Mouse (Mus musculus) cerebellum, postnatal 4 days (tissue): ENCODE data around the gene Cfdp1.

Experiments used
- DNase-seq, 2 experiments: peaks; one replicate each; pipeline ENCODE4 v3.0.0; 2022; ENCODE audit warnings: low spot score in 2 of 2, mixed read lengths in 1 of 2

The Cfdp1 gene

DNA sequence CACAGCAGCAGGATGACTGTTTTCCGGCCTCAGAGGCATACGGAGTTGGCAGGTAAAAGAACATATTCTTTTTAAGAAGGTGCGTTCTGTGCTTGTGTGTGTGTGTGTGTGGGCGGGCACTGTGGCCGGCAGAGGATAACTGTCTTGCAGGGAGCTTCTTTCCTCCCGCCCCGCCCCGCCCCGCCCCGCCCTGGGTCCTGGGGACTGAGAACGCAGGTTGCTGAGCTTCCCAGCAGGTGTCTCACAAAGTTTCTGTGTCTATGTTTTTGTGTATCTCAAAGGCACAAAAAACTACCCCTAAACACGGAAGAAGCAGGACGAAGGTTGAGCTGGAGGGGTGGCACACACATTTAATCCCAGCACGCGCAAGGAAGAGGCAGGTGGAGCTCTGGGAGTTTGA, 84.8 kb downstream of the Cfdp1 start:
- DNase-seq: no peak

- no peak for DNase-seq
Observed at GRCm38 (mm10) chr8:111768651-111769050, 85.4 kb downstream of the Cfdp1 start.

DNA sequence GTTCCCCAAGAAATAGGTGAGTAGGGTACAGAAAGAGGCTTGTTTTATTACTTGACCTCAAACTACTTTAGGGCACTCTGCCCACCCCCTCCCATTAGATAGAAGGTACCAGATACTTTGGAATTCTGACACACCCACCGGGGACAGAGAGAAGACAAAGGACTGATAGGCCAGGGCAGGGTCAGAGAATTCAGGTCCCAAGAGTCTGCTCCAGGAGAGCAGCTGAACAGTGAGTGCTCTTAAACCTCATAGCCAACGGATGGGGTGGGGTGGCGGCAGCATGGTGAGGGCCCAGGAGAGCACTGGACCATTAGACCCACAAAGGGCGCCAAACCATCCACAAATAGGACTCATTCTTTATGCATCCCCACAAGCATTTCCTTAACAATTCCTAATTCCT, 88.5 kb downstream of the Cfdp1 start:
- no peak for DNase-seq

DNA sequence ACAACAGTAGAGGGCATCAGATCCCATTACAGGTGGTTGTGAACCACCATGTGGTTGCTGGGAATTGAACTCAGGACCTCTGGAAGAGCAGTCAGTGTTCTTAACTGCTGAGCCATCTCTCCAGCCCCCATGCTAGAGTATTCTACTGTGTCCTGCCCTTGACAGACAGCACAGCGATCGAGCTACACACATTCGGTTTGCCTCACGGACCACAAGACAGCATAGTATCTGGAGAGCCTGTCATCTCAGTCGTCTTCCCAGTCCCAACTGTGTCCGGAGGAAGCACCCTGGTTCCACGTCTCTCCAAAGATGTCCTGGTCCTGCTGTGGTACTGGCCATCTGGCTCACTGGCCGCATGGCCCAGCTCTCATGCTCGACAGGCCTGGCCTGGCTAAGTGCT, 89.0 kb downstream of the Cfdp1 start:
- no peak for DNase-seq

- DNase-seq: no peak
Observed at GRCm38 (mm10) chr8:111760708-111761107, 93.4 kb downstream of the Cfdp1 start.

- DNase-seq: no peak
Observed at GRCm38 (mm10) chr8:111758817-111759216, 95.3 kb downstream of the Cfdp1 start.

DNA sequence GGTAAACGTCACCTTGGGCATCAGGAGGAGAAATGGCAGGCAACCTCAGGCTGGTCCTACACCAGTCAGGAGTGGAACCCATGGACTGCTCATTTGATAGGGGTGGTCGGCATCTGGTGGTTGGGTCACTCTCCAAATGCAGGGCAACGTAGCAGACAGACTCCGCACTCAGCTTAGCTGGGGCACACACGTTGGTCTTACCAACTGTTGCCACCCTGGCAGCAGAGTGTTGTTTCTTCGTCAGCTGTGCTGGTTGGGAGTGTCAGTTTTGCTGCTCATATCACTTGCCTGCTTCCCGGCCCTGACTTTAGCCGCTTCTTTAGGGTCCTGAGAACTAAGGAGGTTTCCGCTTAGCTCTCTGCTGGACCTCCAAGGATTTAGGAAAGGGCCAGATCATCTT, 96.5 kb downstream of the Cfdp1 start:
- no peak for DNase-seq

DNA sequence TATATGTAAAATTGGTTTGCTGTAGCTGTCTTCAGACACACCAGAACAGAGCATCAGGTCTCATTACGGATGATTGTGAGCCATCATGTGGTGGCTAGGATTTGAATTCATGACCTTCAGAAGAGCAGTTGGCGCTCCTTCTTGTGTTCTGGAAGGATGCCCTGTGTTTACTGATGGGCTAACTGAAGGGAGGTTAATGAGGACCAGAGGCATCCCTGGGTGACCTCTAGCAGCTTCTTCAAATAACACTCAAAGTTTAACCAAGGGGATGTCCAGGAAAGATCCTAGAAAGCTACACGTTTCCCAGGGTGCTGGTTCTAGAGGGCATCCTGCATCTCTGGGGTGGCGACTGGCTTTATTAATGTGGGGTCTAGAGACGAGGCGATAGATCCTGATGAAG, 99.4 kb downstream of the Cfdp1 start:
- DNase-seq: no peak

DNA sequence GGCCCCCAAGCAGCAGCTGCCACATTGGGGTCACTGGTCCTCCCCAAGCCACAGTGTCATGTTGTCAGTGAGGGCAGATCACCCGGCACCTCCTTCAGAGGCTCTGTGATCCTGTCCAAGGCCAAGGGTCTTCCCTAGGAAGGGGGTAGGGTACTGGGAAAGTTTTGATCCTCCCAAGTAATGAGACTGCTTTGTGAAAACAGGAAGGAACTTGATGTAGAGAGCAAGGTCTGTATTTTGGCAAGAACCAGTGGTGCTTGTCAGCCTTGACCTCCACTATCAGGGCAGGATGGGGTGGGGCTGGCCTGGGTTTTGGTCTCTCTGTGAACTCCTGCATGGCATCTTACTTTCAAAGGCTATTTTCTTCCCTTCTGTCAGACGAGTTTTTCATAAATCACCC, 100.0 kb downstream of the Cfdp1 start:
- no peak for DNase-seq

- DNase-seq: no peak
Observed at GRCm38 (mm10) chr8:111748766-111749165, 105.3 kb downstream of the Cfdp1 start.

GRCm38 (mm10) chr8:111747866-111748649, 106.0 kb downstream of the Cfdp1 start:
- no peak for DNase-seq

- DNase-seq: no peak
Observed at GRCm38 (mm10) chr8:111746582-111747465, 107.3 kb downstream of the Cfdp1 start.

GRCm38 (mm10) chr8:111745591-111746418, 108.3 kb downstream of the Cfdp1 start:
- DNase-seq: peak; percentile 57 to 87

DNA sequence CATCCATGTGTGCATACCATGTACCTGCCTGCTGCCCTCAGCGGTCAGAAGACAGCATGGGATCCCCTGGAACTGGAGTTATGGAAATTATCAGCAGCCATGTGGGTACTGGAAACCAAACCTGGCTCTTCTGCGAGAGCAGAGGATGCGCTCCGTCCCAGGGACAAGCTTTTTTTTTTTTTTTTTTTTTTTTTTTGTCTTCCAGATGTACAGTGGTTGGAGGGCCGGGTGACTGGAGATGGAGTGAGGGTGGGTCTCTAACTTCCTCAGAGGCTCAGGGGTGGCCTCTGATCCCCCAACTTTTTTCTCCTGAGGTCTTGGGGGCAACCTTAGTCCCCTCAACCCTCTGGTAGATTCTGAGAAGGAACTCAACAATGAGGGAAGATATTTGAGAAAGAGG, 109.0 kb downstream of the Cfdp1 start:
- DNase-seq: no peak

- DNase-seq: peak; percentile 79 to 89
Observed at GRCm38 (mm10) chr8:111743792-111744696, 110.0 kb downstream of the Cfdp1 start, which contains the start of gene Bcar1. Gene Bcar1, minus strand, starts transcription at chr8:111743809.

GRCm38 (mm10) chr8:111743101-111743791, 110.8 kb downstream of the Cfdp1 start:
- DNase-seq: peak in 1 of 2 experiments; percentile 40

GRCm38 (mm10) chr8:111742261-111743037, 111.6 kb downstream of the Cfdp1 start:
- DNase-seq: peak in 1 of 2 experiments; percentile 34

DNA sequence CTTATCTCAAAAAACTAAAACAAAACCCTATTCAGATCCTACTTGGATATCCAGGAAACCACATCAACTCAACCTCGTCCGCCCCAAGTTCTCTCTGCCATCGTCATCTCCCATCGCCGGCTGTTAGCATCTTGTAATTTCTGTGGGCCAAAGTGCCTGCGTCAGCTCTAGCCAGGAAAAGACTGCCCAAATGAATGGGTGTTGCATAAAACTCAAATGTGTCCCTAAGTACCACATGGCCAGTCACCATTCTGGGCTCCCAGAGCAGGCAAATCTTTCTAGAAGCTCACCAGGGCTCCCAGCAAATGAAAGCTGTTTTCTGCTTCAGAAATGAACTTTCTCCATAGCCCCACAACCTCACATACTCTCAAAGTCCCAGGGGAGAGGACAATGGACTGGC, 112.5 kb downstream of the Cfdp1 start:
- no peak for DNase-seq

- DNase-seq: no peak
Observed at GRCm38 (mm10) chr8:111740994-111741393, 113.1 kb downstream of the Cfdp1 start.
